Mouse (Mus musculus) spleen, adult 12 weeks (tissue): ENCODE measurements at regions not wholly inside any gene's neighbourhood (a gene's known extent, or its start where the extent isn't known, plus 50 kb on each side); places are given as distances from the start of the nearest gene placed in this dataset.

Experiments
- DNase-seq: peaks from one replicate; pipeline ENCODE4 v3.0.0; 2022; ENCODE audit warnings: low spot score

- no peak for DNase-seq
Observed at GRCm38 (mm10) chr5:96931576-96932152, 65.8 kb upstream of the Bmp2k start.

GRCm38 (mm10) chr5:96936239-96936638 lies 61.2 kb upstream of the Bmp2k start:
- DNase-seq, result no peak

- DNase-seq, result no peak
Observed at GRCm38 (mm10) chr5:96938718-96939117, 58.8 kb upstream of the Bmp2k start.

DNA sequence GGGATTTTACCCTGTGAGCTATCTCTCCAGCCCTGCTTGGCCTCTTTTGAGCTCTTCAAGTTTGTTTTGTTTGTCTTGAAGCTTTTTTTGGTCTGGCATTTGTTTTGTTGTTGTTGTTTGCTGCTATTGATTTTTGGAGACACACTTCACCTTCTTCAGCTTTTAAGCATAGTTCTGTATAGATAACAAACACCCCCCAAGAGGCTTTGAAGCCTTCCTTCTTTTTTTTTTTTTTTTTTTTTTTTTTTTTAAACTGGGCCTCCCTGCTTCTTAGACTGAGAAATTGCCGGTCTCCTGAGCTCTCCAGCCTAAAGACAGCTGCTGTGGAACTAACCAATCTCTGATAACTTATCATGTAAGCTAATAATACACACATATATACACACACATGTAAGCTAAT lies 58.2 kb upstream of the Bmp2k start:
- no peak for DNase-seq

- no peak for DNase-seq
Observed at GRCm38 (mm10) chr5:96940170-96941086, 57.1 kb upstream of the Bmp2k start.

DNA sequence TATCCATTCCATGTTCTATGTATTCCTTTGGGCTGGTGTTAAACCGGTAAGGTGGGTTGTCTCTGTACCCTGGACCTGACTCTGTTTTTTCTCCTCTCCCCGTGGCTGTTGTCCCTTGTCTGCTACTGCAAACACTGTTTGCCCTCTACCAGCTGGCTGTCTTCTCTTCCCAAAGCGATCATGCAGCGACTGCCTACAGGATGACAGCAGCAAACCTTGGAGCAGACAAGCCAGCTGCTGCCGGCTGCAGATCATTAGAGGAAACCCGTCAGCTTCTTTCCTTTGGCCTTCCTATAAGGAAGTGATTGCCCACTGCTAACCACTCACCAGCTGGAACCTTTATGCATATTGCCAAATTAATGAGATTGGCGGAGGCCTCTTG lies 56.4 kb upstream of the Bmp2k start:
- no peak for DNase-seq

GRCm38 (mm10) chr5:96941518-96941917 lies 56.0 kb upstream of the Bmp2k start:
- DNase-seq, result no peak
